Mouse (Mus musculus): ENCODE measurements around the gene H13. TPM values are rescaled to one million over a fixed set of nuclear protein-coding genes. Genes with fewer than 3 reads are reported as not detected.

The H13 gene
- polyA plus RNA-seq, 1 experiment from 2014 or later = 74.6 TPM

Other genes with a start within 250 kb of the H13 start
- not detected in 2 replicates for gene Defb23, start 204.8 kb upstream of the H13 start, polyA plus RNA-seq (2014; fragmentation: Nextera tagmentation; extraction: Ambion mirVana)
- not detected in 2 replicates for gene Defb20, start 192.4 kb upstream of the H13 start, polyA plus RNA-seq (2014; fragmentation: Nextera tagmentation; extraction: Ambion mirVana)
- gene Defb22, start 179.3 kb upstream of the H13 start, polyA plus RNA-seq (2014; fragmentation: Nextera tagmentation; extraction: Ambion mirVana) = not detected in 2 replicates
- not detected in 2 replicates for gene Defb26, start 157.8 kb upstream of the H13 start, polyA plus RNA-seq (2014; fragmentation: Nextera tagmentation; extraction: Ambion mirVana)
- not detected in 2 replicates for gene Defb28, start 151.2 kb upstream of the H13 start, polyA plus RNA-seq (2014; fragmentation: Nextera tagmentation; extraction: Ambion mirVana)
- gene Defb29, start 129.4 kb upstream of the H13 start, polyA plus RNA-seq (2014; fragmentation: Nextera tagmentation; extraction: Ambion mirVana) = not detected in 2 replicates
- not detected in 2 replicates for gene Gm17416, start 100.1 kb upstream of the H13 start, polyA plus RNA-seq (2014; fragmentation: Nextera tagmentation; extraction: Ambion mirVana)
- not detected in 2 replicates for gene Defb21, start 96.7 kb upstream of the H13 start, polyA plus RNA-seq (2014; fragmentation: Nextera tagmentation; extraction: Ambion mirVana)
- 1.2 TPM in 1 of 2 replicates, not detected in the other for gene Defb19, start 89.1 kb upstream of the H13 start, polyA plus RNA-seq (2014; fragmentation: Nextera tagmentation; extraction: Ambion mirVana)
- gene Defb45, start 70.1 kb upstream of the H13 start, polyA plus RNA-seq (2014; fragmentation: Nextera tagmentation; extraction: Ambion mirVana) = not detected in 2 replicates
- not detected in 2 replicates for gene Defb36, start 65.1 kb upstream of the H13 start, polyA plus RNA-seq (2014; fragmentation: Nextera tagmentation; extraction: Ambion mirVana)
- gene Defb25, start 46.4 kb upstream of the H13 start, polyA plus RNA-seq (2014; fragmentation: Nextera tagmentation; extraction: Ambion mirVana) = 0.94 and 0.95 TPM in 2 replicates
- gene Rem1, start 42.5 kb upstream of the H13 start, polyA plus RNA-seq (2014; fragmentation: Nextera tagmentation; extraction: Ambion mirVana) = 13.0 and 13.2 TPM in 2 replicates
- gene Mcts2, start 17.6 kb downstream of the H13 start, polyA plus RNA-seq (2014; fragmentation: Nextera tagmentation; extraction: Ambion mirVana) = 20.8 and 25.6 TPM in 2 replicates
- 56.8 and 61.1 TPM in 2 replicates for gene Id1, start 66.8 kb downstream of the H13 start, polyA plus RNA-seq (2014; fragmentation: Nextera tagmentation; extraction: Ambion mirVana)
- 18.5 and 18.6 TPM in 2 replicates for gene Cox4i2, start 84.7 kb downstream of the H13 start, polyA plus RNA-seq (2014; fragmentation: Nextera tagmentation; extraction: Ambion mirVana)
- 59.0 and 68.1 TPM in 2 replicates for gene Bcl2l1, start 162.3 kb downstream of the H13 start, polyA plus RNA-seq (2014; fragmentation: Nextera tagmentation; extraction: Ambion mirVana)
- 56.2 and 60.8 TPM in 2 replicates for gene Tpx2, start 178.5 kb downstream of the H13 start, polyA plus RNA-seq (2014; fragmentation: Nextera tagmentation; extraction: Ambion mirVana)
- gene Mylk2, start 241.9 kb downstream of the H13 start, polyA plus RNA-seq (2014; fragmentation: Nextera tagmentation; extraction: Ambion mirVana) = not detected in 2 replicates

Measured in heart, embryonic 14.5 days (tissue).